Comparison of ENCODE assay signal across 9 mouse cellular contexts in the genomic region with DNA sequence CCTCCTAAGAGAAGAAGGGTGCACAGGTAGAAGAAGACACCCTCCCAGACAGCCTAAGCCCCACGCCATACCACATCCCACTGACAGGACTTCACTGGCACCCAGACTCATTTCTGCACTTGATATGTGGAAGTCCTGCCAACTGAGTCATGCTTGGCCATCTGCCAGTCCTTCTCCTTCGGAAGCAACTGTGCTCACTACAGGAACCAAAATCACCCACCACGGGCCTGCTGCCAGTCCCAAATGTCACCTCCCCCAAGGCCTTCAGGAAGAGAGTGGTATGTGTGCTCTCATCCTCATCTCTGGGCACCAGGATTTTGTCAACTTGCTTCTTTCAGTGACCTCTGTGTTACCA. TPM values are rescaled to one million over a fixed set of nuclear protein-coding genes. Genes with fewer than 3 reads are reported as not detected.
DNase-seq lines count a peak whose midpoint lies in the region; ATAC-seq lines count a peak whose summit lies in the region.
"Had no signal": no experiment of that assay in that cellular context is flagged by ENCODE, and none has a peak within 500 bp of the region (broad histone marks: within the 10 kb centered on the region; RNA-seq: fewer than 3 reads in every experiment).

No protein-coding gene starts in this region.

- peaks cover 20% of the 10 kb centered on the region for H3K4me1 ChIP-seq in forebrain, embryonic 13.5 days
- H3K4me1 ChIP-seq in forebrain, embryonic 12.5 days, result peaks cover 5% of the 10 kb centered on the region
- H3K4me1 ChIP-seq in lung, embryonic 15.5 days, result peaks cover 20% of the 10 kb centered on the region
- no peaks in the 10 kb centered on the region for H3K4me1 ChIP-seq in hindbrain, embryonic 11.5 days (replicated peaks; ENCODE audit: control insufficient read depth, insufficient read depth, low read length)

- 0 out of 2 replicates have a peak, but pooled peaks cover 3% of the 10 kb centered on the region for H3K9me3 ChIP-seq in forebrain, embryonic 13.5 days (replicated peaks)
- H3K9me3 ChIP-seq in forebrain, embryonic 12.5 days, result no peaks in the 10 kb centered on the region
- H3K9me3 ChIP-seq in lung, embryonic 15.5 days, result no peaks in the 10 kb centered on the region
- no peaks in the 10 kb centered on the region for H3K9me3 ChIP-seq in hindbrain, embryonic 11.5 days (ENCODE audit: control insufficient read depth, low read length)
- H3K9me3 ChIP-seq: embryonic facial prominence, embryonic 15.5 days had no signal

- H3K9ac ChIP-seq in forebrain, embryonic 13.5 days, result no peak overlapping the region
- no peak overlapping the region for H3K9ac ChIP-seq in forebrain, embryonic 12.5 days
- no peak overlapping the region for H3K9ac ChIP-seq in lung, embryonic 15.5 days
- no peak overlapping the region for H3K9ac ChIP-seq in hindbrain, embryonic 11.5 days (ENCODE audit: low read depth, low read length)
- H3K9ac ChIP-seq: embryonic facial prominence, embryonic 15.5 days had no signal

- no peak overlapping the region for H3K27ac ChIP-seq in forebrain, embryonic 13.5 days
- no peak overlapping the region for H3K27ac ChIP-seq in forebrain, embryonic 12.5 days
- H3K27ac ChIP-seq in lung, embryonic 15.5 days, result no peak overlapping the region
- no peak overlapping the region for H3K27ac ChIP-seq in hindbrain, embryonic 11.5 days (ENCODE audit: low read depth, low read length)
- H3K27ac ChIP-seq: embryonic facial prominence, embryonic 15.5 days had no signal

- H3K4me2 ChIP-seq in forebrain, embryonic 13.5 days, result no peak overlapping the region
- no peak overlapping the region for H3K4me2 ChIP-seq in forebrain, embryonic 12.5 days
- H3K4me2 ChIP-seq in lung, embryonic 15.5 days, result no peak overlapping the region
- H3K4me2 ChIP-seq in hindbrain, embryonic 11.5 days (replicated peaks; ENCODE audit: low read depth, low read length), result no peak overlapping the region
- H3K4me2 ChIP-seq: embryonic facial prominence, embryonic 15.5 days had no signal

- no peak overlapping the region for H3K4me3 ChIP-seq in forebrain, embryonic 13.5 days
- H3K4me3 ChIP-seq in forebrain, embryonic 12.5 days (replicated peaks), result no peak overlapping the region
- no peak overlapping the region for H3K4me3 ChIP-seq in lung, embryonic 15.5 days
- H3K4me3 ChIP-seq in hindbrain, embryonic 11.5 days (ENCODE audit: low read depth, low read length), result no peak overlapping the region
- H3K4me3 ChIP-seq: embryonic facial prominence, embryonic 15.5 days had no signal

- peak; percentile 38 to 48 for DNase-seq in cerebellum, adult 18-20 months
- DNase-seq in gastrocnemius, postnatal 4 days (ENCODE audit: low spot score in 2 of 2), result peak; percentile 24 to 68
- DNase-seq in kidney, postnatal 4 days, result peak; percentile 50 to 67
- DNase-seq in spleen, postnatal 14 days (ENCODE audit: low spot score in 2 of 2), result peak; percentile 13 to 24
- DNase-seq in hindbrain, embryonic 11.5 days (ENCODE audit: low spot score), result no peak

- no peaks in the 10 kb centered on the region for H3K27me3 ChIP-seq in forebrain, embryonic 13.5 days
- no peaks in the 10 kb centered on the region for H3K27me3 ChIP-seq in forebrain, embryonic 12.5 days
- H3K27me3 ChIP-seq in lung, embryonic 15.5 days, result no peaks in the 10 kb centered on the region
- H3K27me3 ChIP-seq in hindbrain, embryonic 11.5 days (ENCODE audit: control insufficient read depth, insufficient read depth, low read length), result no peaks in the 10 kb centered on the region
- H3K27me3 ChIP-seq: embryonic facial prominence, embryonic 15.5 days had no signal

- H3K36me3 ChIP-seq in forebrain, embryonic 13.5 days (ENCODE audit: poor library complexity, severe bottlenecking), result 0 out of 2 replicates have a peak, but pooled peaks cover 6% of the 10 kb centered on the region
- H3K36me3 ChIP-seq in forebrain, embryonic 12.5 days (replicated peaks), result no peaks in the 10 kb centered on the region
- no peaks in the 10 kb centered on the region for H3K36me3 ChIP-seq in lung, embryonic 15.5 days
- H3K36me3 ChIP-seq in hindbrain, embryonic 11.5 days (ENCODE audit: control insufficient read depth, insufficient read depth, low read length), result no peaks in the 10 kb centered on the region
- H3K36me3 ChIP-seq: embryonic facial prominence, embryonic 15.5 days had no signal

- 55% methylated on average over 3 of the region's 3 CpGs for WGBS in forebrain, embryonic 13.5 days
- WGBS in forebrain, embryonic 12.5 days, result 82% methylated on average over 3 of the region's 3 CpGs
- 20% methylated on average over 3 of the region's 3 CpGs for WGBS in lung, embryonic 15.5 days
- WGBS in hindbrain, embryonic 11.5 days, result 95% methylated on average over 3 of the region's 3 CpGs

- peak; percentile 72 for ATAC-seq in forebrain, embryonic 13.5 days
- ATAC-seq in forebrain, embryonic 12.5 days (ENCODE audit: low FRiP score), result no peak
- peak; percentile 64 for ATAC-seq in lung, embryonic 15.5 days (ENCODE audit: borderline replicate concordance, extremely low read depth, low FRiP score, low TSS enrichment)
- no peak for ATAC-seq in hindbrain, embryonic 11.5 days (ENCODE audit: low FRiP score)

RNA-seq across cellular contexts. Expression of a gene that starts 34.7 kb away (rescaled TPM):
- polyA plus RNA-seq in forebrain, embryonic 13.5 days (2015; fragmentation: Nextera tagmentation; extraction: Ambion mirVana), result 21.0 and 22.3 TPM in 2 replicates
- 23.5 and 25.5 TPM in 2 replicates for polyA plus RNA-seq in forebrain, embryonic 12.5 days (2016; fragmentation: Nextera tagmentation; extraction: Ambion mirVana)
- 1 to 10 TPM; 4.8 to 4.9 TPM for total RNA-seq in gastrocnemius, postnatal 4 days (2021)
- 8.8 and 10.6 TPM in 2 replicates for polyA plus RNA-seq in lung, embryonic 15.5 days (2015; fragmentation: Nextera tagmentation; extraction: Ambion mirVana)
- 6.7 and 9.7 TPM in 2 replicates for polyA plus RNA-seq in hindbrain, embryonic 11.5 days (2014; fragmentation: Nextera tagmentation; extraction: Ambion mirVana)

Comparison
In these comparisons a context has a peak if more than half of its experiments do, and no peak if none do; other contexts are left out.
1. ATAC-seq: peak in forebrain, embryonic 13.5 days (single experiment) and lung, embryonic 15.5 days (single experiment); none in forebrain, embryonic 12.5 days (single experiment) and hindbrain, embryonic 11.5 days (single experiment).